Mouse (Mus musculus): Measurements from ENCODE around the gene Sf1. TPM values are rescaled to one million over a fixed set of nuclear protein-coding genes. Genes with fewer than 3 reads are reported as not detected.

Gene Sf1
- total RNA-seq, 2 experiments from 2014 or later: 302 to 398 TPM

GRCm38 (mm10) chr19:6373539-6374400 lies 10.3 kb downstream of the Sf1 start:
- ATAC-seq (replicated peaks; ENCODE audit: low FRiP score, low TSS enrichment, poor library complexity, severe bottlenecking): peak; percentile 38; the same call in 1 of the 2 replicates

GRCm38 (mm10) chr19:6374571-6374970 lies 11.1 kb downstream of the Sf1 start:
- no peak for ATAC-seq (replicated peaks; ENCODE audit: low FRiP score, low TSS enrichment, poor library complexity, severe bottlenecking)

GRCm38 (mm10) chr19:6375423-6376254 lies 12.1 kb downstream of the Sf1 start:
- ATAC-seq (replicated peaks; ENCODE audit: low FRiP score, low TSS enrichment, poor library complexity, severe bottlenecking): no peak

DNA sequence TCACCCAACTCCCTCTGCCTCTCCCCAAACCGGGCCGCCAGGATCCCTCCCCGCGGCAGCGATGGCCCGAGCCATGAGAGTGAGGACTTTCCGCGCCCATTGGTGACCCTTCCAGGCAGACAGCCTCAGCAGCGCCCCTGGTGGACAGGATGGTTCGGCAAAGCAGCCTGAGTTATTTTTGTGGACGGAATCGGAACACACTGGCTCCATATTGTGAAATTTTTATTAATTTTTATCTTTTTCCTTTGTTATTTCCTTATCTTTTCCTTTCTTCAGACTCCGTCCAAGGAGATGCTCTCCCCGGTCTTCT lies 12.7 kb downstream of the Sf1 start:
- ATAC-seq (replicated peaks; ENCODE audit: low FRiP score, low TSS enrichment, poor library complexity, severe bottlenecking): 0 out of 2 replicates have a peak, but pooled peaks have one; percentile 48

GRCm38 (mm10) chr19:6376643-6377042 lies 13.2 kb downstream of the Sf1 start:
- no peak for ATAC-seq (replicated peaks; ENCODE audit: low FRiP score, low TSS enrichment, poor library complexity, severe bottlenecking)

- ATAC-seq (replicated peaks; ENCODE audit: low FRiP score, low TSS enrichment, poor library complexity, severe bottlenecking): no peak
These were observed 14.0 kb downstream of the Sf1 start for GRCm38 (mm10) chr19:6377327-6378040.

DNA sequence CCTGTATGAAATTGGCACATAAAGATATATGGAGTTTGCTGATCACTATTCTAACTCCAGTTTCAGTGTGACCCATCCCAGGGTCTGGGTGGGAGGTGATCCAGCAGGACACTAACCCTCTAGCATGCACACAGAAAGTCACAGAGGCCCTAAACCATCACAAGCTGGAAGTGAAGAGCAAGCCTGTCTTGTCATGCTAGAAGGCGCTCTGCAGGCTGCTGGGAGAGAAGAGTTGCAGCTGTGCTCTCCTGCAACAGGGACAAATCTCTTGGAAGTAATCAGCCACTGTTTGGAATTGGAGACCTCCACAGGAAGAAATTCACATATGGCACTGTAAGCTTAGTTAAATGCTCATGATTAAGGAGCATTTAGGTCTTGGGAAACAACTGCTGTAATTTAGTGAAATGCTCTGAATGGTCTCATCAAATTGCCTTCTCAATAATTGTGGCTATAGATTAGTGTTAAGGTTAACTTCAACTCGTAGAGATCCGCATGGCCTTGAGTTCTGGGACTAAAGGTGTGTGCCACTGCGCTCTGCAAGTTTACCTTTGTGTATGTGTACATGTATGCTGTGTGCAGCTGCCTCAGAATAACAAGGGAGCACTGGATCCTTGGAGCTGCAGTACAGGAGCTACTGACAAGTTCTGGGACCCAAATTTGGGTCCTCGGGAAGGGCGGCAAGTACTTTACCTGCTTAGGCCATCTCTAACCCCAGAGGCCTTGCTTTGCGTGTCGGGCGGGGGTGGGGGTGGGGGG lies 17.1 kb downstream of the Sf1 start:
- ATAC-seq (replicated peaks; ENCODE audit: low FRiP score, low TSS enrichment, poor library complexity, severe bottlenecking): no peak

GRCm38 (mm10) chr19:6381238-6381637 lies 17.7 kb downstream of the Sf1 start:
- ATAC-seq (replicated peaks; ENCODE audit: low FRiP score, low TSS enrichment, poor library complexity, severe bottlenecking): no peak

DNA sequence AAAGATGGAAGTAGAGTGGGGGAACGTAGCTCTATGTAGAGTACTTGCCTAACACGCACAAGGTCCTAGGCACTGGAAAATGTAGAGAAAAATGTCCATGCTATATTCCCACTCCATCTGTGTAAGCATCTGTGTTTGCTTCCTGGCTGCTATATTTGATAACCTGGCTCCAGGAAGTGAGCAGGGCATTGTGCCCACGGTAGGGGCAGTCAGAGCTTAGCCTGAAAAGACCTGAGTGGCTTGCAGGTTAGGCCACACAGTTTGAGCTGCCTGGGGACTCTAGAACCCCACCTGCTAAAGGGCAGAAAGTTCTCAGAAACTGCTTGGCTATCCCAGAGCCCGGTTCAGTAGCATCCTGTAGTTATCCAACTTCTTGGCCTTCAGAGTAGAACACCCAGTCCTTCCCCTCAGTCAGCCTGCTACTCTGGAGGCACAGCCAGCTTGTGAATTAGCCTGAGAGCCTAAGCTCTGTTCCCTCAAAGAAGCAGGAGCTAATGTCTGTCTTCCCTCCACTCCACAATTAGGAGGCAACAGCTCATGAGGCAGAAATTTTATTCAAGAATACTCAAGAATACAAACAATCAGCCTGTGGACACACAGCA lies 18.9 kb downstream of the Sf1 start:
- no peak for ATAC-seq (replicated peaks; ENCODE audit: low FRiP score, low TSS enrichment, poor library complexity, severe bottlenecking)

- no peak for ATAC-seq (replicated peaks; ENCODE audit: low FRiP score, low TSS enrichment, poor library complexity, severe bottlenecking)
These were observed 20.0 kb downstream of the Sf1 start for GRCm38 (mm10) chr19:6383470-6383869.

DNA sequence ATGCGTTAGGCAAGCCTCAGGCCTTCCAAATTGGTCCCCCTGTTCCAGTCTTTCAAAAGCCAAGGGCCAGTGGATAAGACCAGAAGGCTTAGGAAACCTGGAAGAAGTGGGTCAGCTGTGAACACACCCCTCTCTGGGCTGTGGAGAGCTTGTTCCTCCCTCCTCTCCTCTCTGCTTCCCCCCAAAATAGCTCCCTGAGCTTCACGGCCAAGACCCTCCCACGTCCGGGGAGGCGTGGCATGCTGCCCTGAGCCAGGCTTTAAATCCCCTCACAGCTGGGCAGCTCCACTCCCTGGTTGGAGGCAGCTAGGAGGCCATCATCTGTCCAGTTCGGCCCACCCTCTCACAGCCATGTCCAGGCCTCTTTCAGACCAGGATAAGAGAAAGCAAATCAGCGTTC lies 20.6 kb downstream of the Sf1 start, which contains the start of gene Pygm:
TSS of gene Pygm (plus strand) at position 272 of the 400 bp plus-strand sequence.
- no peak for ATAC-seq (replicated peaks; ENCODE audit: low FRiP score, low TSS enrichment, poor library complexity, severe bottlenecking)

DNA sequence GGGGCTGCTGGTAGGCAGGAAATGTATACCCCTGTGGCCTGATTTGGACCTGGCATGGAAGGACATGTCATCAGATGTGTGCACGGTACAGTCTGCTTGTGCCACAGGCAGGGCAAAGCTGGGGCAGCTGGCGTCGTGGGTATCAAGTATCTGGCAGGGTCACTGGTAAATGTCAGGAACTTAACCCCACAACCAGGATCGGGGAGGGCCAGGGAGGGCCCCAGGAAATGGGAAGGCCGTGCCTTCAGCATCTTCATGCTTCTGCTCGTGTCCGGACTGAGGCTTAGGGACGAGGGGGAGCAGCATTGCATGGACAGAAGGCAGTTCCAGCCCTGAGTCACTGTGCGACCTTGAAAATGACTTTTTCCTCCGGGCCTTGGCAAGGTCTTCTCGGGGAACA lies 21.5 kb downstream of the Sf1 start:
- no peak for ATAC-seq (replicated peaks; ENCODE audit: low FRiP score, low TSS enrichment, poor library complexity, severe bottlenecking)

DNA sequence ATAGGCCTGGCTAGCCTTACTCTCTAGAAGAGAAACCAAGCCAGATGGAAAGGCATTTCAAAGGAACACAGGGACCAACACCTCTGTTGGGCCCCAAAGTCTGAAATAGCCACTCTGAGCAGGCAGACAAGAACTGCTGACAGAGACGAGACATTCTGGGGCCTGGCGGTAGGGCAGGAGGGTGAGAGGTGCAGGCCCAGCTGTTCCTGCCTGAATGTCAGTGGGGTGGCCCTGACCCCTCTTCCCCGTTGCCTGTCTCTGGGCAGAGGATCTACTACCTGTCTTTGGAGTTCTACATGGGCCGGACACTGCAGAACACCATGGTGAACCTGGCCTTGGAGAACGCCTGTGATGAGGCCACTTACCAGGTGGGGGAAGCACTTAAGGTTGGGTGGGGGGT lies 21.9 kb downstream of the Sf1 start:
- no peak for ATAC-seq (replicated peaks; ENCODE audit: low FRiP score, low TSS enrichment, poor library complexity, severe bottlenecking)

- no peak for ATAC-seq (replicated peaks; ENCODE audit: low FRiP score, low TSS enrichment, poor library complexity, severe bottlenecking)
These were observed 22.3 kb downstream of the Sf1 start for GRCm38 (mm10) chr19:6385821-6386220.

GRCm38 (mm10) chr19:6386234-6386633 lies 22.7 kb downstream of the Sf1 start:
- no peak for ATAC-seq (replicated peaks; ENCODE audit: low FRiP score, low TSS enrichment, poor library complexity, severe bottlenecking)

DNA sequence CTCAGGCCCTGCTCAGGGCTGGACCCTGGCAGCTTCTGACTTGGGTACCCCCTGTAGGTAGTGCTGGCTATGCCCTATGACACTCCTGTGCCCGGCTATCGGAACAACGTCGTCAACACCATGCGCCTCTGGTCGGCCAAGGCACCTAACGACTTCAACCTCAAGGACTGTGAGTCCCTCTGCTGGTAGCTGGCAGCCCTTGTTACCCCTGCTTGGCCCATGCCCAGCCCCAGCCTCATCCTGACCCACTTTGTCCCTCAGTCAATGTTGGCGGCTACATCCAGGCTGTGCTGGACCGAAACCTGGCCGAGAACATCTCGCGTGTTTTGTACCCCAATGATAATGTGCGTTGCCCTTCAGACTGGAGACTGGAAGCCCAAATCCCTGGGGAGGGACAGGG lies 24.5 kb downstream of the Sf1 start:
- no peak for ATAC-seq (replicated peaks; ENCODE audit: low FRiP score, low TSS enrichment, poor library complexity, severe bottlenecking)

DNA sequence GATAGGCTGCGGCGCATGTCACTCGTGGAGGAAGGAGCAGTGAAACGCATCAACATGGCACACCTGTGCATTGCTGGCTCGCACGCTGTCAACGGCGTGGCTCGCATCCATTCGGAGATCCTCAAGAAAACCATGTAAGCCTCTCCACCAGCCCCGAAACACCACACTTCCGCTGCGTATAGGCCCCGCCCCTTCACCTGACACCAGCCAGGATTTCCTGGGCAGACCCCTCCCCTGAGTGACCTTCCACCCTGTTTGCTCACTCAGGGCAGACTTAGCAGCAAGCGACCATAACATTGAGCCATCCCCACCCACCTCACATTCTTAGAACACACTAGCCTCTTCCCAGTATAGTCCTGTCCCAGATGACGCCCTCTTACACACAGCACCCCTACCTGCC lies 26.3 kb downstream of the Sf1 start:
- 0 out of 2 replicates have a peak, but pooled peaks have one; percentile 14 for ATAC-seq (replicated peaks; ENCODE audit: low FRiP score, low TSS enrichment, poor library complexity, severe bottlenecking)

DNA sequence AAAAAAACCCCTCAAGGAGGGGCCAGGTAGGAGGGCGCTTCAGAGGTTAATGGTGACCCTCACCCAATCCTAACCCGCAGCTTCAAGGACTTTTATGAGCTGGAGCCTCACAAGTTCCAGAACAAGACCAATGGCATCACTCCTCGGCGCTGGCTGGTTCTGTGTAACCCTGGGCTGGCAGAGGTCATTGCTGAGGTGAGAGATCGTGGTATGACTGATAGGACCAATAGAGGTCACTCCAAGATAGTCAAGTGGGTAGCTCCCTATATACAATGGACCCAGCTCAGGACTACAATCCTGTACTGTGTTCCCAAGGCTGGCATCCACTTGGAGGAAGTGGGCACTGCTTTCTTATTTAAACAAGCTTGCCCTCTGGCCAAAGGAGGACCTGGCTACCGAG lies 26.8 kb downstream of the Sf1 start:
- ATAC-seq (replicated peaks; ENCODE audit: low FRiP score, low TSS enrichment, poor library complexity, severe bottlenecking): no peak
